Mouse (Mus musculus) testis, postnatal 14 days (tissue): ENCODE data around the gene Vmn1r68.

ENCODE experiments used
- DNase-seq: peaks from one replicate; pipeline ENCODE4 v3.0.0; 2021; ENCODE audit warnings: low spot score

Gene Vmn1r68

DNA sequence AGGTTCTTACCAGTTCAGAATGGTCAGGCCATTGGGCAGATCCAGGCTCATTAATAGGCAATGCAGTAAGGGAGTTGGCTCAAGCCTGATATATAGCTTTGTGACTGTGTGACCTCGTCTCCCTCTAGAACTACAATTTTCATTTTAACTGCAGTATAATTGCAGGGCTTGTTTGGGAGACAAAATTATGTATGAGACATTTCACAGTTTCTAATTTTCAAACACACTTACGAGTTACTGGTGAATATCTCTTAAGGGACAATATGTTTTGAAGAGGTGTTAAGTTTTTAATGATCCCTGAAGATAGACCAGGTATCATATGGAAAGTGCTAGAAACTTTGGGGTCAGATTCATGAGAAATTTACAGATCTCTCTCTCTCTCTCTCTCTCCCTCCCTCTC, at the start of gene Vmn1r68:
TSS of gene Vmn1r68 (minus strand) at position 101 of the 400 bp plus-strand sequence.
- no peak for DNase-seq

- no peak for DNase-seq
These were observed 62.7 kb downstream of the Vmn1r68 start for GRCm38 (mm10) chr7:10495578-10495977.

DNA sequence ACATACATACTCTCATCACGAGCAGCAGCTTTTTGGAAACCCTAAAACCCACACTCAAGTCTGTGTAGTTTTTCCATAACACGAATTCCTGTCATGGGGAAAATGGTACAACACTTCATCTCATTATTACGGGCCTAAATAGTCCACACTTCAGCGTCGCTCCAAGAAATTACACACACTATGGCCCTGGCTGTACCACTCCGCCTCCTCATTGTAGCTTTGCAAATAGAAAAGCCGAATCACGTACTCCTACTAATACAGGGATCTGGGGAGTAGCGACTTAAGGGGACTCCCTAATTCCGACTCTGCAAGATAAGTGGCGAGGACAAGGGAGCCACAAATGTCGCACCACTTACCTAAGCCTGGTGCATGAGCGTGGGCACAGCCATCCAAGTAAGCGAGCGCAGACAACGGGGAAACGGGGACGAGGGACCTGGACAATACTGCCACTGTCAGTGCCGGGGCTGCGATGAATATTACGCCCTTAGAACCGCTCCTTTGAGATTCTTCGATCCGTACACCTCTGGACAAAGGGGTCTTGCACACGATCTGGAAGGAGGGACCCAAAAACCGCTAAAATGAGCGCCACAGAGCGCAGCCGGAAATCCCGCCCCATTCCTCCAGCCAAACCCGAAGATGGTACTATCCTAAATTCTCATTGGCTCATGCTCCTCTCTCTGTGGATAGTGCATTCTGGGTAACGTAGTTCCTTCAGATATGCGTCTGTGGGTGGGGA, 63.3 kb downstream of the Vmn1r68 start, which contains the start of gene Zik1:
TSS of gene Zik1 (minus strand) at position 609 of the 736 bp plus-strand sequence.
- DNase-seq, result peak; percentile 46

- peak; percentile 15 for DNase-seq
These were observed 77.6 kb downstream of the Vmn1r68 start for GRCm38 (mm10) chr7:10480588-10481233.

- DNase-seq, result no peak
These were observed 78.5 kb downstream of the Vmn1r68 start for GRCm38 (mm10) chr7:10479813-10480212.

DNA sequence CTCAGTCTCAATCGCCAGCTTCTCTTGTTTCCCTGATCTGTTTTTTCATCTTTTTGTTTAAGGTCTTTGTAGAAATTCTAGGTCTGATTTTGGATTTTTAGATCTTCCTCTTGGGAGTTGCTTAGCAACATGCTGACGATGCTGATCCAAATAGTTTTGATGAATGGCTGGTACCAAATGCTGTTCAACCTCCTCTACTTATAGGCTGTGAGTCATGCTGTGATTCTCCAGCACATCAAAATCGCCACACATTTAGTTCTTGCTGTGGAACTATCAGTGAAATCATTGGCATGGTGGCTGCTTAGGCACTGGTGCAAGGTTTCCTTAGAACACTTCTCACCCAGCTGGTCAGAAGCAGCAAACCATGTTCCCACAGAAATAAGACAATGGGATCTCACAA, 100.1 kb downstream of the Vmn1r68 start:
- DNase-seq, result no peak
